Mouse (Mus musculus): Measurements from ENCODE around the gene Epb41.

DNA sequence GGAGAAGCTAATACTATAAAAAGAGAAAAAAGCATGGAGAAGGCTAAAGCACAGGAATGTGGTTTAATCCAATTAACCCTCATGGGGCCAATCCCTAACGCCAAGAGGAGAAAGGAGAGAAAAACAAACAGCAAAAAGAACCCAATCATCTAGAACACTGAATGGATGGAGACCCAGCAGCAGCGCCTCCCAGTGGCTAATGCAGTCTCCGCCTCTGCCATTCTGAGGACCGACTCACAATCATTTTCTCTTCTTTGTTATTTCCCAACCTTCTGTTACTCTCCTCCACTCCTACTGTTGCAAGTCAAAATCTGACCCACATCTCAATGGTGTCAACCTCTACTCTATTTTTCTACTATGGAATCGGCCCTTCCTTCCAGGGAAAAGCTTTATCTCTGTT, 78.1 kb downstream of the Epb41 start:
- TF ChIP-seq EP300 (IDR thresholded peaks at IDR 0.05; ENCODE audit: low read depth), result no peak
- TF ChIP-seq CTCF (IDR thresholded peaks at IDR 0.05; ENCODE audit: low read depth), result peak; percentile 62
